Mouse (Mus musculus) liver, embryonic 12.5 days (tissue): ENCODE results near the gene Gstcd. TPM values are rescaled to one million over a fixed set of nuclear protein-coding genes. Genes with fewer than 3 reads are reported as not detected.

ENCODE experiments used
- polyA plus RNA-seq: library from polyadenylated mRNA; unstranded; fragments of >200 nt; fragmentation: Nextera tagmentation; extraction: Ambion mirVana; gene quantifications from 2 replicates; pipeline ENCODE4 v1.2.1, GENCODE M21; 2016

The Gstcd gene
- polyA plus RNA-seq, 1 experiment from 2014 or later, result 6.3 TPM

Other genes with a start within 250 kb of the Gstcd start
- gene Npnt, start 141.7 kb downstream of the Gstcd start, polyA plus RNA-seq, result 2.7 and 3.3 TPM in 2 replicates
- 11.7 and 12.5 TPM in 2 replicates for gene Ints12, start 193 bp downstream of the Gstcd start, polyA plus RNA-seq
- not detected in 2 replicates for gene Arhgef38, start 142.9 kb upstream of the Gstcd start, polyA plus RNA-seq
- gene Ppa2, start 218.1 kb upstream of the Gstcd start, polyA plus RNA-seq, result 68.4 and 71.8 TPM in 2 replicates